Mouse (Mus musculus) midbrain, postnatal 0 days (tissue): ENCODE measurements around the gene Nxf1. TPM values are rescaled to one million over a fixed set of nuclear protein-coding genes. Genes with fewer than 3 reads are reported as not detected.
A peak's percentile ranks its signal among the peaks of the same experiment; 100 is the strongest.

Source experiments
- ATAC-seq: fragments of 200-750 bp; cut with Nextera tagmentation; 2 replicates; pipeline ENCODE4 v1.8.0; 2017; ENCODE audit warnings: moderate number of reproducible peaks, mild to moderate bottlenecking, moderate TSS enrichment, moderate library complexity; ENCODE audit not compliant: low FRiP score
- DNase-seq: peaks from one replicate; pipeline ENCODE4 v3.0.0-alpha.2; 2015; ENCODE audit warnings: low spot score
- H3K27ac ChIP-seq: fragments of 300-500 bp; sonication (generic); 2 replicates; pipeline ENCODE4 v1.5.1; 2014; ENCODE audit warnings: low read depth, mild to moderate bottlenecking, low read length, mixed read lengths
- H3K27me3 ChIP-seq: fragments of 300-500 bp; sonication (generic); 2 replicates; pipeline ENCODE4 v1.6.1; 2014; ENCODE audit warnings: low read length, control low read depth, mixed read lengths; ENCODE audit not compliant: insufficient read depth
- H3K36me3 ChIP-seq: fragments of 300-500 bp; sonication (generic); 2 replicates; pipeline ENCODE4 v1.6.1; 2014; ENCODE audit warnings: low read length, control low read depth, mixed read lengths; ENCODE audit not compliant: insufficient read depth
- H3K4me1 ChIP-seq: fragments of 300-500 bp; sonication (generic); 2 replicates; pipeline ENCODE4 v1.6.1; 2014; ENCODE audit warnings: mild to moderate bottlenecking, control low read depth, antibody characterized with exemption, low read length, mixed read lengths; ENCODE audit not compliant: insufficient read depth
- H3K4me2 ChIP-seq: fragments of 300-500 bp; sonication (generic); 2 replicates; pipeline ENCODE4 v1.6.1; 2014; ENCODE audit warnings: low read depth, mild to moderate bottlenecking, low read length, mixed read lengths; ENCODE audit not compliant: poor library complexity, severe bottlenecking
- H3K4me3 ChIP-seq: fragments of 300-500 bp; sonication (generic); 2 replicates; pipeline ENCODE4 v1.5.1; 2014; ENCODE audit warnings: low read depth, mild to moderate bottlenecking, low read length, moderate library complexity
- H3K9ac ChIP-seq: fragments of 300-500 bp; sonication (generic); replicated peaks from 2 replicates; pipeline ENCODE4 v1.6.1; 2014; ENCODE audit warnings: mild to moderate bottlenecking, low read length, moderate library complexity, mixed read lengths; ENCODE audit not compliant: poor library complexity, severe bottlenecking
- H3K9me3 ChIP-seq: fragments of 300-500 bp; sonication (generic); 2 replicates; pipeline ENCODE4 v1.6.1; 2016; ENCODE audit warnings: low read length, control low read depth
- CTCF ChIP-seq: IDR thresholded peaks from 2 replicates; pipeline ENCODE4 v1.5.1; 2016; ENCODE audit warnings: antibody characterized with exemption, mild to moderate bottlenecking
- WGBS: fragments of 180-500 bp; shearing (Covaris S2); extraction: QIAGEN DNeasy Blood & Tissue Kit; methylation state at CpG from one replicate; pipeline ENCODE4 v1.1.7; 2014; 5-methylcytosine and 5-hydroxymethylcytosine counted together
- polyA plus RNA-seq: library from polyadenylated mRNA; unstranded; fragments of >200 nt; fragmentation: Nextera tagmentation; extraction: Ambion mirVana; gene quantifications from 2 replicates; pipeline ENCODE4 v1.2.1, GENCODE M21; 2015
- total RNA-seq: library from RNA; depleted of rRNA; stranded (reverse); fragments of >200 nt; gene quantifications from 2 replicates; pipeline ENCODE4 v1.2.3, GENCODE M21; 2014

Nxf1 gene
- total and polyA plus RNA-seq, 2 experiments from 2014 or later = 67.4 to 92.8 TPM

DNA sequence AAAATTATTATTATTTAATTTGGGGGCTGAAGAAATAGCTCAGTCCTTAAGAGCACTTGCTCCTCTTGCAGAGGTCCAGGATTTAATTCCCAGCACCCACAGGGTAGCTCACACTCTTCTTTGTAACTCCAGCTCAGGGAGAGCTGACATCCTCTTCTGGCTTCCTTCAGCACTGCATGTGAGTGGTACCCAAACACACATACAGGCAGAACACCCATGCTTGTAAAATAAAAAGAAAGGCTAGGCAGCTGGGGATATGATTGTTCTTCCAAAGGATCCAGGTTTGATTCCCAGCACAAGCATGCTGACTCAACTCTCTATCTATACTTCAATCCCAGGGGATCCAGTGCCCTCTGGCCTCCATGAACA is 42.1 kb downstream of the Nxf1 start:
- Histone ChIP-seq H3K4me3 (peak overlapping the region; percentile 56; the same call in 1 of the 2 replicates), H3K4me1 (peaks cover 5% of the 10 kb centered on the region; the same call in 1 of the 2 replicates), H3K4me2 (peak overlapping the region; percentile 52; the same call in 1 of the 2 replicates), H3K27me3 (no peaks in the 10 kb centered on the region), H3K9ac (0 out of 2 replicates have a peak overlapping the region, but pooled peaks have one; percentile 8), H3K27ac (peak overlapping the region; percentile 43; the same call in 1 of the 2 replicates), H3K36me3 (peaks cover 8% of the 10 kb centered on the region), H3K9me3 (no peaks in the 10 kb centered on the region)
- ATAC-seq (no peak), DNase-seq (no peak)
- TF ChIP-seq CTCF = no peak

DNA sequence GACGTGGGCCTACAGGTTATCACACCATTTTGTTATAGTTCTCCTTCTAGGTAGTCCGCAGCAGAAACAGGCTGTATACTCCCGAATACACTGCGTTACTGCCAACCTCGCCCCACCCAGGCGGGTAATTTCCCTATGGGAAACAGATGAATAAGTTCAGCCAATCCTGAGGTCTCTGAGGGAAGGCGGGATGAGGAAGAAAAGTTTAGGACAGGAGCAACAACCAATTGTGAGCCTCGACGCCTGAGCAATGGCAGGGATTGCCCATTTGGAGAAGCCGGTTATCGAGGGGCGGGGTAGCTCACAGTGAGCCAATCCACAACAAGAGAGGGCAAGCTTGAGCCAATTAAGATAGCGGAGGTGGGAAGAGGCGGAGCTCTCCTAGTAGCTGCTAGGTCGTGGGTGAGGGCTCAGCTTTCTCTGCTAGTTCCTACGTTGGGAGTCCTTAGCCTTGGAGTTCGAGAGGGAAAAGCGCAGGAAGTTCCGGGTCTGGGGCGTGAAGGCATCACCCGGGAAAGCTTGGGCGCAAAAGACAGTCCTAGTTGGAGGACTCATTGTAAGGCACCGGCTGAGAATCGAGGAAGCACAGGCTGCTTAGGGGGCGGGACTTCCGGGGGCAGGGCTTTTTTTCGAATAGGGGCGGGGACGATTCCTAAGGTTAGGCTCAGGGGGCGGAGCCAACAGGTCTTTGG is 45.4 kb downstream of the Nxf1 start, which contains the start of gene Zbtb3:
TSS of gene Zbtb3 (plus strand) at position 426 of the 692 bp plus-strand sequence.
- H3K36me3 ChIP-seq = peaks cover 12% of the 10 kb centered on the region
- H3K4me2 ChIP-seq = peak within 1 kb of the TSS; percentile 47
- peak within 1 kb of the TSS; percentile 51 for H3K9ac ChIP-seq
- peak within 1 kb of the TSS; percentile 49 for H3K4me3 ChIP-seq
- H3K4me1 ChIP-seq = peaks cover 5% of the 10 kb centered on the region; the same call in 1 of the 2 replicates
- no peaks in the 10 kb centered on the region for H3K27me3 ChIP-seq
- ATAC-seq = peak; percentile 97
- no peak for TF ChIP-seq CTCF
- H3K9me3 ChIP-seq = no peaks in the 10 kb centered on the region
- WGBS = under 1% methylated on average over 30 of the region's 30 CpGs
- peak within 1 kb of the TSS; percentile 91 for H3K27ac ChIP-seq
- peak; percentile 99 for DNase-seq

DNA sequence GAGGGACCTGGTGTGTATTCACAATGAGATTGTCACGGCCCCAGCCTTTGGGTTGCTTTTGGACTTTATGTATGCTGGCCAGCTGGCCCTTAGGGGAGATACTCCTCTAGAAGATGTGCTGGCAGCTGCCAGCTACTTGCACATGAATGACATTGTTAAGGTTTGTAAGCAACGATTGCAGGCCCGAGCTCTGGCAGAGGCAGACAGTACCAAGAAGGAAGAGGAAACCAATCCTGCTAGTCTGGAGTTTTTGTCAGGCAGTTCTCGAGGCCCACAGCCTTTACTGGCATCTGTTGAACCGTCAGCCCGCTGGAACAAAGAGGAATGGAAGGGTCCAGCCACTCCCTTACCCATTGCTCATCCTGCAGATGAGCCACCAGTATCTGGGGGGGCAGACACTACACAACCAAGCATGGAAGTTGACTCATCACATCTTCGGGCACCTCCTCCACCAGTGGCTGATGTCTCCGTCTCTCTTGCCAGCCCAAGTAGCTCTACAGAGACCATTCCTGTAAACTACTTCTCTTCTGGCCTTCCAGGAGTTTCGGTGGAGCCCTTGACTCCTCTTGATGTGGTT is 46.4 kb downstream of the Nxf1 start:
- Histone ChIP-seq H3K27me3 (no peaks in the 10 kb centered on the region), H3K36me3 (peaks cover 14% of the 10 kb centered on the region), H3K9me3 (no peaks in the 10 kb centered on the region), H3K4me3 (peak overlapping the region; percentile 49), H3K9ac (peak overlapping the region; percentile 51; the same call in 1 of the 2 replicates), H3K4me1 (peaks cover 5% of the 10 kb centered on the region; the same call in 1 of the 2 replicates), H3K4me2 (peak overlapping the region; percentile 47), H3K27ac (peak overlapping the region; percentile 91)
- no peak for TF ChIP-seq CTCF
- DNase-seq (no peak), ATAC-seq (no peak)
- 79% methylated on average over 9 of the region's 9 CpGs for WGBS

DNA sequence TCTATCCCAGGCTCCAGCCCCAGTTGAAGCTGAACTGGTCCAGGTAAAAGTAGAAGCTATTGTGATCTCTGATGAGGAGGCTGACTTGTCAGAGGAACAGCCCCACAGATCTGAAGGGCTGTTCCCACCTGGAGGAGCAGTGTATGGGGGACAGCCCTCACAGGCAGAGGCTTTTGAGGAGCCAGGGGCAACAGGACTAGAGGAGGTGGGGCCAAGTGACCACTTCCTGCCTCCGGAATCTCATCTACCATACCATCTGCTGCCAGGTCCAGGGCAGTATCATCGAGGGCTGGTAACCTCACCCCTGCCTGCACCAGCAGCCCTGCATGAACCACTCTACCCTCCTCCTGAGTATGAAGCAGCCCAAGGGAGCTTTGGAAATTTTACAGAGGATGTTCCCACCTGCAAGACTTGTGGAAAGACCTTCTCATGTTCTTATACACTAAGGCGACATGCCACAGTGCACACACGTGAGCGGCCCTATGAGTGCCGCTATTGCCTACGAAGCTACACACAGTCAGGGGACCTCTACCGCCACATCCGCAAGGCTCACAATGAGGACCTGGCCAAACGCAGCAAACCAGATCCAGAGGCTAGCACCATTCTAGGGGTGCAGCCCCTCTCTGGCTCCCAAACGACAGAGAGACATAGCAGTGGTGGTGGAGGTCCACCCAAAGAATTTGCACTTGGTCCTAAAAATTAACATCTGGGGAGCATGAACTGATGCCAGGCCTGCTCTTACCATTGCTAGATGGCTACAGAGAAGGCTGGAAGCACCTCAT is 47.2 kb downstream of the Nxf1 start:
- Histone ChIP-seq H3K4me2 (no peak overlapping the region), H3K27me3 (no peaks in the 10 kb centered on the region), H3K4me3 (no peak overlapping the region), H3K27ac (no peak overlapping the region), H3K36me3 (peaks cover 14% of the 10 kb centered on the region), H3K4me1 (peaks cover 5% of the 10 kb centered on the region; the same call in 1 of the 2 replicates), H3K9me3 (no peaks in the 10 kb centered on the region), H3K9ac (no peak overlapping the region)
- no peak for TF ChIP-seq CTCF
- 94% methylated on average over 11 of the region's 11 CpGs for WGBS
- ATAC-seq (no peak), DNase-seq (no peak)

DNA sequence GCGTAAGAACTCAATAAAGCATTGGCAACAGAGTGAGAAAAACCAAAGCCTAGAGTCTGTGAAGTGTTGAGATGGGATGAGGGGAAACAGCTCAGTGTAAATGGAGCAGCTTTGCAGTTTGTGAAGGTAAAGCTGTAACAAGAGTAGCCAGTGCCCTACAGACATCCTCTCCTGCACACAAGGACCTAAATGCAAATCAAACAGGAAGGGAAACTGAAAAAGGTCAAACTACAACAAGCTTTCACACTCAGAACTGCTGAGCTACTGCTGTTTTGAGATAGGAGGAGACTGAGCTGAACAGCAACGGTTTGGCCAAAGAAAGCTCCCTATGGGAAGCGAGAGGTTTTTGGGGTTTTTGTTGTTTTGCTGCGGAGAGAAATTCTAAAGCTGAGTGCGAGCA is 49.9 kb downstream of the Nxf1 start:
- no peak overlapping the region for H3K4me3 ChIP-seq
- DNase-seq (no peak), ATAC-seq (no peak)
- no peak for TF ChIP-seq CTCF
- 92% methylated on average over 5 of the region's 5 CpGs for WGBS
- H3K9ac ChIP-seq = no peak overlapping the region
- H3K36me3 ChIP-seq = peaks cover 28% of the 10 kb centered on the region
- peaks cover 5% of the 10 kb centered on the region; the same call in 1 of the 2 replicates for H3K4me1 ChIP-seq
- no peak overlapping the region for H3K27ac ChIP-seq
- no peaks in the 10 kb centered on the region for H3K9me3 ChIP-seq
- no peak overlapping the region for H3K4me2 ChIP-seq
- H3K27me3 ChIP-seq = no peaks in the 10 kb centered on the region
